Mouse (Mus musculus) stomach, postnatal 0 days (tissue): ENCODE measurements around the gene Akap13.

ENCODE experiments used
- CTCF ChIP-seq: IDR thresholded peaks from 2 replicates; pipeline ENCODE4 v1.5.1; 2016; ENCODE audit warnings: antibody characterized with exemption, low read depth, mild to moderate bottlenecking, moderate library complexity
- EP300 ChIP-seq: optimal IDR thresholded peaks from 2 replicates; pipeline ENCODE3; 2016; ENCODE audit warnings: antibody characterized with exemption

DNA sequence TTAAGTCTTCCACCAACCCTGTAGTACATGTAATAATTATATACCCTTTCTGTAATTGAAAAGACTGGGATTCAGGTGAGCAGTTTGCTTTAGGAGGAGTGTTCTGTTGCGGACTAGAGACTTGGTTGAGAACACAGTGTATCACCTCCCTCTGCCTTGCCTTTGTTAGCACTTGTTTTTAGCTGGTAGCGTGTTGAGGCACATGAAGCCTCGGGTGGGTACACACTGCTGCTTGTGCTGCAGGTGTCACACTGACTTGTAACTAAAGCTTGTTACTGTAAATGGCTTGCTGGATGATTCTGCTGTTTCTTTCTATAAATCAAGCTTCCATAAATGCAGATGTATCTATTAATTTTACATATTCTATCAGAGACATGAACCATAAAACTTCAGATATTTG lies 75.3 kb downstream of the Akap13 start:
- TF ChIP-seq CTCF (no peak), EP300 (no peak)
